Mouse (Mus musculus) liver, embryonic 13.5 days (tissue): Measurements from ENCODE around the gene Sgsm1. TPM values are rescaled to one million over a fixed set of nuclear protein-coding genes. Genes with fewer than 3 reads are reported as not detected.

Experiments used
- ATAC-seq: fragments of 200-750 bp; cut with Nextera tagmentation; 2 replicates; pipeline ENCODE4 v1.8.0; 2017; ENCODE audit warnings: low read depth, mild to moderate bottlenecking, moderate number of reproducible peaks, moderate library complexity
- DNase-seq: peaks from one replicate; pipeline ENCODE4 v3.0.0; 2022
- H3K27ac ChIP-seq: fragments of 300-500 bp; sonication (generic); 2 replicates; pipeline ENCODE4 v1.5.1; 2015; ENCODE audit warnings: moderate library complexity, mild to moderate bottlenecking, inconsistent platforms
- H3K27me3 ChIP-seq: fragments of 300-500 bp; sonication (generic); 2 replicates; pipeline ENCODE4 v1.6.1; 2015; ENCODE audit warnings: mild to moderate bottlenecking, inconsistent platforms
- H3K36me3 ChIP-seq: fragments of 300-500 bp; sonication (generic); 2 replicates; pipeline ENCODE4 v1.6.1; 2015; ENCODE audit warnings: mild to moderate bottlenecking, inconsistent platforms
- H3K4me1 ChIP-seq: fragments of 300-500 bp; sonication (generic); replicated peaks from 2 replicates; pipeline ENCODE4 v1.6.1; 2015; ENCODE audit warnings: inconsistent platforms
- H3K4me2 ChIP-seq: fragments of 300-500 bp; sonication (generic); 2 replicates; pipeline ENCODE4 v1.6.1; 2015; ENCODE audit warnings: inconsistent platforms, mild to moderate bottlenecking, moderate library complexity
- H3K4me3 ChIP-seq: fragments of 300-500 bp; sonication (generic); replicated peaks from 2 replicates; pipeline ENCODE4 v1.5.1; 2015; ENCODE audit warnings: mild to moderate bottlenecking, inconsistent platforms
- H3K9ac ChIP-seq: fragments of 300-500 bp; sonication (generic); 2 replicates; pipeline ENCODE4 v1.6.1; 2015; ENCODE audit warnings: mild to moderate bottlenecking, inconsistent platforms
- H3K9me3 ChIP-seq: fragments of 300-500 bp; sonication (generic); replicated peaks from 2 replicates; pipeline ENCODE4 v1.6.1; 2016; ENCODE audit warnings: inconsistent platforms
- WGBS: fragments of 180-500 bp; shearing (Covaris S2); methylation state at CpG from one replicate; pipeline ENCODE4 v1.1.7; 2015; ENCODE audit not compliant: insufficient replicate concordance; 5-methylcytosine and 5-hydroxymethylcytosine counted together
- polyA plus RNA-seq: library from polyadenylated mRNA; unstranded; fragments of >200 nt; fragmentation: Nextera tagmentation; extraction: Ambion mirVana; gene quantifications from 2 replicates; pipeline ENCODE4 v1.2.1, GENCODE M21; 2015

The Sgsm1 gene
- polyA plus RNA-seq, 1 experiment from 2014 or later = 1.4 TPM

GRCm38 (mm10) chr5:113225271-113225670 is 85.3 kb downstream of the Sgsm1 start:
- WGBS = 10% methylated on average over 10 of the region's 10 CpGs
- Histone ChIP-seq H3K27ac (no peak overlapping the region), H3K4me2 (no peak overlapping the region), H3K4me3 (no peak overlapping the region), H3K36me3 (no peaks in the 10 kb centered on the region), H3K4me1 (peaks cover 18% of the 10 kb centered on the region), H3K9me3 (no peaks in the 10 kb centered on the region), H3K27me3 (peaks cover 34% of the 10 kb centered on the region), H3K9ac (no peak overlapping the region)
- DNase-seq (no peak), ATAC-seq (no peak)

- Histone ChIP-seq H3K4me1 (peaks cover 22% of the 10 kb centered on the region), H3K27ac (no peak overlapping the region), H3K4me2 (no peak overlapping the region), H3K9ac (no peak overlapping the region), H3K36me3 (no peaks in the 10 kb centered on the region), H3K9me3 (no peaks in the 10 kb centered on the region), H3K27me3 (peaks cover 39% of the 10 kb centered on the region), H3K4me3 (no peak overlapping the region)
- 34% methylated on average over 4 of the region's 4 CpGs for WGBS
- DNase-seq (no peak), ATAC-seq (no peak)
Measured at GRCm38 (mm10) chr5:113223888-113224287, 86.7 kb downstream of the Sgsm1 start.

GRCm38 (mm10) chr5:113221147-113221865 is 89.3 kb downstream of the Sgsm1 start, which contains the start of gene 2900026A02Rik:
2900026A02Rik (minus strand) TSS chr5:113221236.
- ATAC-seq (peak; percentile 23; the same call in 1 of the 2 replicates), DNase-seq (peak; percentile 15)
- Histone ChIP-seq H3K4me3 (peak within 1 kb of the TSS; percentile 62), H3K27ac (peak within 1 kb of the TSS; percentile 77), H3K9me3 (no peaks in the 10 kb centered on the region), H3K9ac (peak within 1 kb of the TSS; percentile 58), H3K4me1 (peaks cover 28% of the 10 kb centered on the region), H3K4me2 (peak within 1 kb of the TSS; percentile 77), H3K36me3 (no peaks in the 10 kb centered on the region), H3K27me3 (peaks cover 38% of the 10 kb centered on the region)
- WGBS = 8% methylated on average over 61 of the region's 62 CpGs

- Histone ChIP-seq H3K4me1 (peaks cover 21% of the 10 kb centered on the region), H3K9me3 (no peaks in the 10 kb centered on the region), H3K27me3 (peaks cover 31% of the 10 kb centered on the region), H3K9ac (peak overlapping the region; percentile 58), H3K4me3 (peak overlapping the region; percentile 62), H3K4me2 (peak overlapping the region; percentile 77), H3K27ac (peak overlapping the region; percentile 77), H3K36me3 (no peaks in the 10 kb centered on the region)
- ATAC-seq = peak; percentile 66
- WGBS = 4% methylated on average over 64 of the region's 64 CpGs
- no peak for DNase-seq
Measured at GRCm38 (mm10) chr5:113220383-113221146, 90.0 kb downstream of the Sgsm1 start.

- H3K27me3 ChIP-seq = peaks cover 24% of the 10 kb centered on the region
- no peaks in the 10 kb centered on the region for H3K36me3 ChIP-seq
- no peak for ATAC-seq
- peak overlapping the region; percentile 66; the same call in 1 of the 2 replicates for H3K27ac ChIP-seq
- no peak overlapping the region for H3K4me3 ChIP-seq
- peak overlapping the region; percentile 77 for H3K4me2 ChIP-seq
- WGBS = 55% methylated on average over 7 of the region's 7 CpGs
- no peaks in the 10 kb centered on the region for H3K9me3 ChIP-seq
- H3K4me1 ChIP-seq = peaks cover 21% of the 10 kb centered on the region
- DNase-seq = no peak
- H3K9ac ChIP-seq = no peak overlapping the region
Measured at GRCm38 (mm10) chr5:113219876-113220275, 90.7 kb downstream of the Sgsm1 start.

GRCm38 (mm10) chr5:113219450-113219849 is 91.1 kb downstream of the Sgsm1 start:
- peak; percentile 17; the same call in 1 of the 2 replicates for ATAC-seq
- Histone ChIP-seq H3K9ac (no peak overlapping the region), H3K27ac (no peak overlapping the region), H3K4me1 (peaks cover 21% of the 10 kb centered on the region), H3K9me3 (no peaks in the 10 kb centered on the region), H3K4me2 (peak overlapping the region; percentile 77), H3K27me3 (peaks cover 21% of the 10 kb centered on the region), H3K4me3 (no peak overlapping the region), H3K36me3 (no peaks in the 10 kb centered on the region)
- no peak for DNase-seq
- 66% methylated on average over 6 of the region's 6 CpGs for WGBS

- H3K36me3 ChIP-seq = no peaks in the 10 kb centered on the region
- DNase-seq (no peak), ATAC-seq (no peak)
- H3K9me3 ChIP-seq = no peaks in the 10 kb centered on the region
- peaks cover 15% of the 10 kb centered on the region for H3K27me3 ChIP-seq
- 0 out of 2 replicates have a peak overlapping the region, but pooled peaks have one; percentile 8 for H3K4me3 ChIP-seq
- no peak overlapping the region for H3K9ac ChIP-seq
- H3K4me2 ChIP-seq = peak overlapping the region; percentile 26
- 63% methylated on average over 17 of the region's 17 CpGs for WGBS
- H3K27ac ChIP-seq = no peak overlapping the region
- H3K4me1 ChIP-seq = peaks cover 21% of the 10 kb centered on the region
Measured at GRCm38 (mm10) chr5:113218617-113219235, 91.9 kb downstream of the Sgsm1 start.

- no peak for DNase-seq
- WGBS = 70% methylated on average over 12 of the region's 12 CpGs
- Histone ChIP-seq H3K36me3 (no peaks in the 10 kb centered on the region), H3K4me2 (no peak overlapping the region), H3K4me3 (no peak overlapping the region), H3K9me3 (no peaks in the 10 kb centered on the region), H3K27me3 (peaks cover 14% of the 10 kb centered on the region), H3K4me1 (peaks cover 21% of the 10 kb centered on the region), H3K27ac (no peak overlapping the region), H3K9ac (no peak overlapping the region)
- no peak for ATAC-seq
Measured at GRCm38 (mm10) chr5:113217076-113217475, 93.5 kb downstream of the Sgsm1 start.

- Histone ChIP-seq H3K9me3 (no peaks in the 10 kb centered on the region), H3K27ac (no peak overlapping the region), H3K4me2 (no peak overlapping the region), H3K9ac (no peak overlapping the region), H3K4me1 (peaks cover 21% of the 10 kb centered on the region), H3K36me3 (no peaks in the 10 kb centered on the region), H3K27me3 (peaks cover 14% of the 10 kb centered on the region), H3K4me3 (no peak overlapping the region)
- ATAC-seq (no peak), DNase-seq (no peak)
- WGBS = 64% methylated on average over 14 of the region's 14 CpGs
Measured at GRCm38 (mm10) chr5:113216328-113216960, 94.1 kb downstream of the Sgsm1 start.

- no peak overlapping the region for H3K4me3 ChIP-seq
- 69% methylated on average over 9 of the region's 9 CpGs for WGBS
- H3K4me2 ChIP-seq = no peak overlapping the region
- no peaks in the 10 kb centered on the region for H3K36me3 ChIP-seq
- peaks cover 8% of the 10 kb centered on the region for H3K27me3 ChIP-seq
- H3K9ac ChIP-seq = no peak overlapping the region
- H3K27ac ChIP-seq = no peak overlapping the region
- no peak for DNase-seq
- H3K4me1 ChIP-seq = peaks cover 20% of the 10 kb centered on the region
- no peaks in the 10 kb centered on the region for H3K9me3 ChIP-seq
- ATAC-seq = no peak
Measured at GRCm38 (mm10) chr5:113215610-113216011, 95.0 kb downstream of the Sgsm1 start.

GRCm38 (mm10) chr5:113214455-113214854 is 96.1 kb downstream of the Sgsm1 start:
- H3K9ac ChIP-seq = no peak overlapping the region
- DNase-seq (no peak), ATAC-seq (no peak)
- H3K36me3 ChIP-seq = no peaks in the 10 kb centered on the region
- WGBS = 60% methylated on average over 11 of the region's 11 CpGs
- H3K9me3 ChIP-seq = no peaks in the 10 kb centered on the region
- no peak overlapping the region for H3K4me3 ChIP-seq
- no peak overlapping the region for H3K27ac ChIP-seq
- H3K4me2 ChIP-seq = no peak overlapping the region
- no peaks in the 10 kb centered on the region for H3K27me3 ChIP-seq
- H3K4me1 ChIP-seq = peaks cover 27% of the 10 kb centered on the region
